Mouse (Mus musculus) embryonic facial prominence, embryonic 15.5 days (tissue): Measurements from ENCODE around the gene Nfe2l1. TPM values are rescaled to one million over a fixed set of nuclear protein-coding genes. Genes with fewer than 3 reads are reported as not detected.
"Not testable (repeated sequence)": the region's sequence is repeated elsewhere in the genome, so short reads cannot be mapped to it uniquely, and the experiment has no call there.

Experiments used
- ATAC-seq: fragments of 200-750 bp; cut with Nextera tagmentation; 2 replicates; pipeline ENCODE4 v1.8.0; 2017; ENCODE audit warnings: low read depth, moderate TSS enrichment; ENCODE audit not compliant: insufficient number of reproducible peaks, low FRiP score, low TSS enrichment
- H3K27ac ChIP-seq: fragments of 300-500 bp; sonication (generic); replicated peaks from 2 replicates; pipeline ENCODE4 v1.5.1; 2015; ENCODE audit warnings: mild to moderate bottlenecking, inconsistent platforms
- H3K27me3 ChIP-seq: fragments of 300-500 bp; sonication (generic); 2 replicates; pipeline ENCODE4 v1.6.1; 2015; ENCODE audit warnings: inconsistent platforms
- H3K36me3 ChIP-seq: fragments of 300-500 bp; sonication (generic); 2 replicates; pipeline ENCODE4 v1.6.1; 2015; ENCODE audit warnings: mild to moderate bottlenecking, inconsistent platforms
- H3K4me1 ChIP-seq: fragments of 300-500 bp; sonication (generic); 2 replicates; pipeline ENCODE4 v1.6.1; 2015; ENCODE audit warnings: inconsistent platforms
- H3K4me2 ChIP-seq: fragments of 300-500 bp; sonication (generic); replicated peaks from 2 replicates; pipeline ENCODE4 v1.6.1; 2015; ENCODE audit warnings: mild to moderate bottlenecking, inconsistent platforms
- H3K4me3 ChIP-seq: fragments of 300-500 bp; sonication (generic); replicated peaks from 2 replicates; pipeline ENCODE4 v1.5.1; 2015; ENCODE audit warnings: mild to moderate bottlenecking, inconsistent platforms
- H3K9ac ChIP-seq: fragments of 300-500 bp; sonication (generic); 2 replicates; pipeline ENCODE4 v1.6.1; 2015; ENCODE audit warnings: inconsistent platforms
- H3K9me3 ChIP-seq: fragments of 300-500 bp; sonication (generic); replicated peaks from 2 replicates; pipeline ENCODE4 v1.6.1; 2016; ENCODE audit warnings: inconsistent platforms
- WGBS: fragments of 180-500 bp; shearing (Covaris S2); methylation state at CpG from one replicate; pipeline ENCODE4 v1.1.7; 2015; 5-methylcytosine and 5-hydroxymethylcytosine counted together
- polyA plus RNA-seq: library from polyadenylated mRNA; unstranded; fragments of >200 nt; fragmentation: Nextera tagmentation; extraction: Ambion mirVana; gene quantifications from 2 replicates; pipeline ENCODE4 v1.2.1, GENCODE M21; 2015

The Nfe2l1 gene
- polyA plus RNA-seq, 1 experiment from 2014 or later = 71.7 TPM

- Histone ChIP-seq H3K4me2 (no peak overlapping the region), H3K36me3 (peaks cover 78% of the 10 kb centered on the region), H3K9ac (no peak overlapping the region)
Measured at GRCm38 (mm10) chr11:96816979-96817378, 12.8 kb downstream of the Nfe2l1 start.

GRCm38 (mm10) chr11:96816494-96816893 is 13.3 kb downstream of the Nfe2l1 start:
- Histone ChIP-seq H3K4me2 (no peak overlapping the region), H3K4me3 (no peak overlapping the region), H3K27me3 (no peaks in the 10 kb centered on the region), H3K9me3 (no peaks in the 10 kb centered on the region), H3K9ac (no peak overlapping the region), H3K27ac (no peak overlapping the region), H3K36me3 (peaks cover 78% of the 10 kb centered on the region), H3K4me1 (no peaks in the 10 kb centered on the region)
- ATAC-seq = no peak
- WGBS = 97% methylated on average over 1 of the region's 1 CpGs

More at GRCm38 (mm10) chr11:96816979-96817378, 12.8 kb downstream of the Nfe2l1 start:
- Histone ChIP-seq H3K27ac (no peak overlapping the region), H3K4me1 (no peaks in the 10 kb centered on the region), H3K27me3 (no peaks in the 10 kb centered on the region), H3K4me3 (no peak overlapping the region), H3K9me3 (no peaks in the 10 kb centered on the region)
- ATAC-seq = no peak
- WGBS = 82% methylated on average over 5 of the region's 5 CpGs

- no peak overlapping the region for H3K9ac ChIP-seq
- H3K27ac ChIP-seq = no peak overlapping the region
- H3K27me3 ChIP-seq = no peaks in the 10 kb centered on the region
- H3K4me3 ChIP-seq = no peak overlapping the region
- no peaks in the 10 kb centered on the region for H3K4me1 ChIP-seq
- H3K4me2 ChIP-seq = no peak overlapping the region
- ATAC-seq = no peak
- peaks cover 78% of the 10 kb centered on the region for H3K36me3 ChIP-seq
- no peaks in the 10 kb centered on the region for H3K9me3 ChIP-seq
- WGBS = 97% methylated on average over 2 of the region's 2 CpGs
Measured at GRCm38 (mm10) chr11:96815895-96816294, 13.9 kb downstream of the Nfe2l1 start.

- 85% methylated on average over 2 of the region's 2 CpGs for WGBS
- Histone ChIP-seq H3K27ac (no peak overlapping the region), H3K9me3 (no peaks in the 10 kb centered on the region), H3K9ac (no peak overlapping the region), H3K27me3 (no peaks in the 10 kb centered on the region), H3K4me3 (no peak overlapping the region), H3K36me3 (peaks cover 77% of the 10 kb centered on the region), H3K4me1 (no peaks in the 10 kb centered on the region), H3K4me2 (no peak overlapping the region)
- no peak for ATAC-seq
Measured at GRCm38 (mm10) chr11:96814443-96814842, 15.3 kb downstream of the Nfe2l1 start.

- H3K9ac ChIP-seq = no peak overlapping the region
- no peaks in the 10 kb centered on the region for H3K4me1 ChIP-seq
- H3K4me3 ChIP-seq = no peak overlapping the region
- ATAC-seq = no peak
- H3K27me3 ChIP-seq = no peaks in the 10 kb centered on the region
- 93% methylated on average over 5 of the region's 5 CpGs for WGBS
- no peaks in the 10 kb centered on the region for H3K9me3 ChIP-seq
- peaks cover 77% of the 10 kb centered on the region for H3K36me3 ChIP-seq
- H3K27ac ChIP-seq = no peak overlapping the region
- no peak overlapping the region for H3K4me2 ChIP-seq
Measured at GRCm38 (mm10) chr11:96813920-96814319, 15.8 kb downstream of the Nfe2l1 start.

GRCm38 (mm10) chr11:96813455-96813854 is 16.3 kb downstream of the Nfe2l1 start:
- no peak overlapping the region for H3K4me2 ChIP-seq
- H3K27me3 ChIP-seq = no peaks in the 10 kb centered on the region
- no peak for ATAC-seq
- WGBS = 80% methylated on average over 4 of the region's 4 CpGs
- H3K4me3 ChIP-seq = no peak overlapping the region
- H3K27ac ChIP-seq = no peak overlapping the region
- H3K4me1 ChIP-seq = no peaks in the 10 kb centered on the region
- H3K9me3 ChIP-seq = no peaks in the 10 kb centered on the region
- H3K36me3 ChIP-seq = peaks cover 77% of the 10 kb centered on the region
- no peak overlapping the region for H3K9ac ChIP-seq

- not testable (repeated sequence) for H3K27me3 ChIP-seq, H3K4me2 ChIP-seq, H3K4me1 ChIP-seq, H3K27ac ChIP-seq, H3K4me3 ChIP-seq, ATAC-seq, H3K9ac ChIP-seq, H3K9me3 ChIP-seq
- peaks cover 66% of the 10 kb centered on the region for H3K36me3 ChIP-seq
- 86% methylated on average over 1 of the region's 1 CpGs for WGBS
Measured at GRCm38 (mm10) chr11:96811188-96811587, 18.6 kb downstream of the Nfe2l1 start.

GRCm38 (mm10) chr11:96809562-96810235 is 20.1 kb downstream of the Nfe2l1 start:
- Histone ChIP-seq H3K9me3 (no peaks in the 10 kb centered on the region), H3K36me3 (peaks cover 69% of the 10 kb centered on the region), H3K4me1 (no peaks in the 10 kb centered on the region), H3K27ac (no peak overlapping the region), H3K27me3 (no peaks in the 10 kb centered on the region), H3K4me2 (no peak overlapping the region), H3K9ac (no peak overlapping the region), H3K4me3 (no peak overlapping the region)
- ATAC-seq = no peak
- WGBS = 90% methylated on average over 6 of the region's 6 CpGs

GRCm38 (mm10) chr11:96808066-96808465 is 21.7 kb downstream of the Nfe2l1 start:
- H3K27me3 ChIP-seq = no peaks in the 10 kb centered on the region
- no peaks in the 10 kb centered on the region for H3K4me1 ChIP-seq
- 53% methylated on average over 1 of the region's 1 CpGs for WGBS
- H3K27ac ChIP-seq = no peak overlapping the region
- H3K4me2 ChIP-seq = no peak overlapping the region
- no peak overlapping the region for H3K4me3 ChIP-seq
- ATAC-seq = no peak
- no peak overlapping the region for H3K9ac ChIP-seq
- H3K9me3 ChIP-seq = no peaks in the 10 kb centered on the region
- peaks cover 83% of the 10 kb centered on the region for H3K36me3 ChIP-seq

- no peak for ATAC-seq
- no peak overlapping the region for H3K4me3 ChIP-seq
- H3K4me2 ChIP-seq = no peak overlapping the region
- no peak overlapping the region for H3K9ac ChIP-seq
- H3K36me3 ChIP-seq = peaks cover 85% of the 10 kb centered on the region
- WGBS = 83% methylated on average over 5 of the region's 5 CpGs
- no peak overlapping the region for H3K27ac ChIP-seq
- no peaks in the 10 kb centered on the region for H3K27me3 ChIP-seq
- H3K4me1 ChIP-seq = 0 out of 2 replicates have a peak, but pooled peaks cover under 1% of the 10 kb centered on the region
- no peaks in the 10 kb centered on the region for H3K9me3 ChIP-seq
Measured at GRCm38 (mm10) chr11:96805606-96806005, 24.2 kb downstream of the Nfe2l1 start.

GRCm38 (mm10) chr11:96799511-96799910 is 30.3 kb downstream of the Nfe2l1 start:
- WGBS = 92% methylated on average over 2 of the region's 2 CpGs
- Histone ChIP-seq H3K36me3 (peaks cover 62% of the 10 kb centered on the region), H3K4me3 (no peak overlapping the region), H3K27me3 (no peaks in the 10 kb centered on the region), H3K27ac (no peak overlapping the region), H3K9ac (no peak overlapping the region), H3K9me3 (no peaks in the 10 kb centered on the region), H3K4me1 (0 out of 2 replicates have a peak, but pooled peaks cover 2% of the 10 kb centered on the region), H3K4me2 (no peak overlapping the region)
- no peak for ATAC-seq

GRCm38 (mm10) chr11:96796586-96796985 is 33.2 kb downstream of the Nfe2l1 start:
- no peaks in the 10 kb centered on the region for H3K9me3 ChIP-seq
- H3K27me3 ChIP-seq = no peaks in the 10 kb centered on the region
- no peak for ATAC-seq
- WGBS = 49% methylated on average over 1 of the region's 1 CpGs
- H3K9ac ChIP-seq = no peak overlapping the region
- peaks cover 12% of the 10 kb centered on the region for H3K4me1 ChIP-seq
- peaks cover 35% of the 10 kb centered on the region for H3K36me3 ChIP-seq
- no peak overlapping the region for H3K27ac ChIP-seq
- no peak overlapping the region for H3K4me3 ChIP-seq
- H3K4me2 ChIP-seq = no peak overlapping the region
